Mouse (Mus musculus) left cerebral cortex, postnatal 36 days (tissue): ENCODE data around the gene Rnd1. TPM values are rescaled to one million over a fixed set of nuclear protein-coding genes. Genes with fewer than 3 reads are reported as not detected.

Experiments
- DNase-seq, 2 experiments: peaks; one replicate each; pipeline ENCODE4 v3.0.0; 2021 to 2022; ENCODE audit warnings: low spot score in 2 of 2, mixed read lengths in 1 of 2
- intact Hi-C: fragments of 180-260 bp; cut with DNase I; formaldehyde crosslinking; loops from one replicate; pipeline ENCODE4 v1.15.1; 2025
- total RNA-seq, 2 experiments: library from RNA; stranded (reverse); gene quantifications; 2 replicates each; pipeline ENCODE4 v1.2.3; 2021

Gene Rnd1
- total RNA-seq, 2 experiments from 2014 or later, result 29.4 to 32.6 TPM

GRCm38 (mm10) chr15:98622721-98623120, 54.5 kb downstream of the Rnd1 start:
- intact Hi-C loops, result no loop called here
- DNase-seq, result no peak

DNA sequence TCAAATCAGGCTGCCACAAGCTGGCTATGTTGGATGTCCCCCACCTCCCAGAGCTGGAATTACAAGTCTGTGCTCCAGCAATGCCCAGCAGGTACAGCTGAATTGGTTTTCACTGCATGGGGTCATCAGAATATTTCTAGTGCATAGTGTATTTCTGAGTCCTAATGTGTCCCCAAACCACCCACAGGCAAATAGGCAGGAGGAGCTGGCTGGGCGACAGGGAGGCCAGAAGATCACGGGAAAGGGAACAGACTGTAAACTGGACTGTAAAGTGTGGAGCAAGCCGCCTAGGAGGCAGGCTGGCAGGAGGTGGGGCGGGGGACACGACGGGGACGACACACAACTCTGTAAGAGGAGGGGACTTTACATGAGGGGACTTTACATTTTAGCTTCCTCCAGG, 55.1 kb downstream of the Rnd1 start:
- no peak for DNase-seq
- intact Hi-C loops, result no loop called here

DNA sequence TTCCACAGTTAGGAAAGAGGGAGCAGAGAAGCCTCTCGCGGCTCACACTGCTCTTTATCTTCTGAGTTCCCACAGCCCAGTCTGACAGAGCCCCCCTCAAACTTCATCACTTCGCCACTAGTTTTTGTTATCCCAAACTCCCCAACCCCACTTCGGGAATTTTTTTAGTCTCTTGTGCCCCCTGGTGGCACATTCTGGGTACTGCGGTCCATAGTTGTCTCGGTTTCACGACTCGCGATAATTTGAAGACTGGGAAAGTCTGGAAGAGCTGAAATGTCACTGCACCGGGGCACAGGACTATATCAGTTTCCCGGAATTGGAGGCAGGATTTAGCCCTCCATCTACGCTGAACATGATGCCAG, 60.1 kb downstream of the Rnd1 start:
- intact Hi-C loops, result loop anchor here (1.0 to 2.0 kb wide), 2 partner anchors 37 to 106 kb away; no protein-coding TSS in a partner anchor
- DNase-seq, result peak; percentile 64 to 82

GRCm38 (mm10) chr15:98616362-98617175, 60.7 kb downstream of the Rnd1 start:
- intact Hi-C loops, result loop anchor here (1.0 to 2.0 kb wide), 2 partner anchors 36 to 106 kb away; no protein-coding TSS in a partner anchor
- DNase-seq, result no peak

GRCm38 (mm10) chr15:98615751-98616150, 61.5 kb downstream of the Rnd1 start:
- intact Hi-C loops, result loop anchor here (2.0 kb wide), 1 partner anchor 105 kb away; no protein-coding TSS in a partner anchor
- DNase-seq, result no peak

- intact Hi-C loops, result no loop called here
- DNase-seq, result no peak
These were observed 62.3 kb downstream of the Rnd1 start for GRCm38 (mm10) chr15:98614971-98615370.

- intact Hi-C loops, result no loop called here
These were observed 62.7 kb downstream of the Rnd1 start for GRCm38 (mm10) chr15:98614551-98614950.

More at GRCm38 (mm10) chr15:98614551-98614950, 62.7 kb downstream of the Rnd1 start:
- no peak for DNase-seq

Other genes starting within 250 kb of the Rnd1 start
- not detected for gene Olfr282, start 246.2 kb downstream of the Rnd1 start, total RNA-seq
- gene Olfr281, start 224.9 kb downstream of the Rnd1 start, total RNA-seq, result not detected
- not detected for gene OR5BS1P, start 207.6 kb downstream of the Rnd1 start, total RNA-seq
- gene Lalba, start 194.7 kb downstream of the Rnd1 start, total RNA-seq, result not detected
- not detected for gene Olfr279, start 185.1 kb downstream of the Rnd1 start, total RNA-seq
- gene Kansl2, start 143.2 kb downstream of the Rnd1 start, total RNA-seq, result 10 to 100 TPM; 58.9 to 60.9 TPM
- gene Ccnt1, start 106.5 kb downstream of the Rnd1 start, total RNA-seq, result 10 to 100 TPM; 37.0 to 45.6 TPM
- gene 4930415O20Rik, start 106.5 kb downstream of the Rnd1 start, total RNA-seq, result not detected
- 10 to 100 TPM; 41.5 to 58.4 TPM for gene Adcy6, start 67.4 kb downstream of the Rnd1 start, total RNA-seq
- gene Cacnb3, start 46.6 kb downstream of the Rnd1 start, total RNA-seq, result 100 to 1,000 TPM; 273 to 276 TPM
- 10 to 100 TPM; 80.2 to 82.7 TPM for gene Ddx23, start 14.6 kb downstream of the Rnd1 start, total RNA-seq
- 10 to 100 TPM; 12.5 to 14.4 TPM for gene Ccdc65, start 30.7 kb upstream of the Rnd1 start, total RNA-seq
- gene Fkbp11, start 50.7 kb upstream of the Rnd1 start, total RNA-seq, result 1 to 10 TPM; 1.5 to 2.1 TPM
- 100 to 1,000 TPM; 721 to 734 TPM for gene Arf3, start 85.8 kb upstream of the Rnd1 start, total RNA-seq
- gene Wnt10b, start 100.7 kb upstream of the Rnd1 start, total RNA-seq, result 1 to 10 TPM in 1 of 2 experiments, under 1 TPM in 1; 0.59 to 1.1 TPM
- gene Wnt1, start 112.4 kb upstream of the Rnd1 start, total RNA-seq, result not detected
- 100 to 1,000 TPM; 827 to 848 TPM for gene Ddn, start 132.0 kb upstream of the Rnd1 start, total RNA-seq
- gene Prkag1, start 154.1 kb upstream of the Rnd1 start, total RNA-seq, result 10 to 100 TPM; 49.1 to 50.0 TPM
- 10 to 100 TPM; 69.9 to 98.8 TPM for gene Kmt2d, start 193.7 kb upstream of the Rnd1 start, total RNA-seq
- gene Rhebl1, start 217.1 kb upstream of the Rnd1 start, total RNA-seq, result 10 to 100 TPM in 1 of 2 experiments, 1 to 10 TPM in 1; 9.0 to 10.5 TPM
- under 1 TPM in 1 of 2 experiments, not detected in 1; 0.35 TPM for gene Dhh, start 221.1 kb upstream of the Rnd1 start, total RNA-seq
- 10 to 100 TPM; 12.6 to 16.6 TPM for gene Lmbr1l, start 240.8 kb upstream of the Rnd1 start, total RNA-seq